In genomic region chr1:88094941-88095492, GRCm38 (mm10) we compare ENCODE assay signal across 8 mouse cellular contexts. TPM values are rescaled to one million over a fixed set of nuclear protein-coding genes. Genes with fewer than 3 reads are reported as not detected.
DNase-seq lines count a peak whose midpoint lies in the region; ATAC-seq and TF ChIP-seq lines count a peak whose summit lies in the region.

Ugt1a7c (plus strand) TSS chr1:88095062.

- no peak within 1 kb of the TSS; the same call in 1 of the 2 replicates for H3K9ac ChIP-seq in CH12.LX (ENCODE audit: insufficient read depth, low read depth)
- no peak within 1 kb of the TSS for H3K9ac ChIP-seq in heart, embryonic 13.5 days

- no peaks in the 10 kb centered on the region for H3K27me3 ChIP-seq in CH12.LX (replicated peaks)
- no peaks in the 10 kb centered on the region for H3K27me3 ChIP-seq in heart, embryonic 13.5 days (replicated peaks)

- WGBS in heart, embryonic 13.5 days = 62% methylated on average over 10 of the region's 10 CpGs

- peak within 1 kb of the TSS; percentile 5 to 58 (median 20) for H3K4me3 ChIP-seq in CH12.LX (replicated peaks in 1 of 3; ENCODE audit: low read depth in 2 of 3, low read length in 2 of 3, poor library complexity in 1 of 3)
- no peak within 1 kb of the TSS for H3K4me3 ChIP-seq in heart, embryonic 13.5 days

- peak; percentile 3 for DNase-seq in CD4-positive, CD25-positive, alpha-beta regulatory T cell, adult 2 months (ENCODE audit: low read depth, low spot score)
- peak; percentile 68 for DNase-seq in CH12.LX (ENCODE audit: extremely low read depth)
- peak; percentile 66 to 77 for DNase-seq in kidney, postnatal 4 days
- DNase-seq in mesoderm, embryonic 11.5 days (ENCODE audit: low read depth, low spot score) = peak; percentile 18
- DNase-seq in cerebellum, adult 11 months = no peak
- DNase-seq in testis, postnatal 14 days (ENCODE audit: low spot score) = no peak

- H3K4me1 ChIP-seq in CH12.LX (ENCODE audit: control insufficient read depth in 1 of 2, insufficient read depth in 2 of 2) = peaks cover 0 to 25% of the 10 kb centered on the region in 2 experiments; a peak in 2 of 4 replicates
- no peaks in the 10 kb centered on the region for H3K4me1 ChIP-seq in heart, embryonic 13.5 days

- ATAC-seq in CD4-positive, CD25-positive, alpha-beta regulatory T cell, adult 4 months = no peak
- ATAC-seq in heart, embryonic 13.5 days (ENCODE audit: extremely low read depth, insufficient number of reproducible peaks, low FRiP score, low TSS enrichment) = no peak

- TF ChIP-seq POLR2A in CH12.LX (IDR thresholded peaks at IDR 0.05; ENCODE audit: low read depth, low read length) = no peak

- TF ChIP-seq CTCF in CH12.LX (conservative IDR thresholded peaks at IDR 0.05 in 1 of 2, IDR thresholded peaks at IDR 0.05 in 1 of 2; ENCODE audit: low read depth in 2 of 2, low read length in 2 of 2) = no peak

- H3K27ac ChIP-seq in CH12.LX (ENCODE audit: insufficient read depth, low read depth) = peak within 1 kb of the TSS; percentile 55
- H3K27ac ChIP-seq in heart, embryonic 13.5 days (replicated peaks) = peak within 1 kb of the TSS; percentile 58

- no peak for TF ChIP-seq EP300 in CH12.LX (IDR thresholded peaks at IDR 0.05; ENCODE audit: low read length)

- in situ Hi-C loops in CH12.LX (cut with MboI; ENCODE audit: low pct_ligation_motif_present, low pct_unique_long_range_greater_than_20kb, low sequenced_read_pairs) = no loop called here

- peak within 1 kb of the TSS; percentile 64 for H3K4me2 ChIP-seq in CH12.LX (ENCODE audit: insufficient read depth, low read depth, poor library complexity, severe bottlenecking)
- peak within 1 kb of the TSS; percentile 32; the same call in 1 of the 2 replicates for H3K4me2 ChIP-seq in heart, embryonic 13.5 days

- H3K9me3 ChIP-seq in CH12.LX (replicated peaks; ENCODE audit: low read length) = no peaks in the 10 kb centered on the region
- H3K9me3 ChIP-seq in heart, embryonic 13.5 days = no peaks in the 10 kb centered on the region

- H3K36me3 ChIP-seq in CH12.LX (replicated peaks in 1 of 2; ENCODE audit: control insufficient read depth in 1 of 2, insufficient read depth in 1 of 2, low read length in 1 of 2) = no peaks in the 10 kb centered on the region
- H3K36me3 ChIP-seq in heart, embryonic 13.5 days = no peaks in the 10 kb centered on the region

- no peaks in the 10 kb centered on the region for H3K79me2 ChIP-seq in CH12.LX (replicated peaks; ENCODE audit: control insufficient read depth, extremely low read depth, insufficient read depth, poor library complexity, severe bottlenecking)

- TF ChIP-seq RAD21 in CH12.LX (IDR thresholded peaks at IDR 0.05; ENCODE audit: low read depth, low read length) = no peak

- dilution Hi-C loops in CH12.LX (cut with MboI; ENCODE audit: extremely low pct_ligation_motif_present, extremely low pct_unique_long_range_greater_than_20kb, low sequenced_read_pairs) = no loop called here

TF ChIP-seq in CH12.LX, 34 proteins besides CTCF, POLR2A, EP300 and RAD21:
- TF ChIP-seq SIN3A (IDR thresholded peaks at IDR 0.05; ENCODE audit: low read length) (0 out of 2 replicates have a peak, but pooled peaks have one; percentile 26), MYC (IDR thresholded peaks at IDR 0.05; ENCODE audit: low read depth, low read length) (0 out of 2 replicates have a peak, but pooled peaks have one; percentile 32), MAX (IDR thresholded peaks at IDR 0.05; ENCODE audit: low read length) (0 out of 2 replicates have a peak, but pooled peaks have one; percentile 18), ETS1 (conservative IDR thresholded peaks at IDR 0.05; ENCODE audit: low read depth, low read length) (0 out of 2 replicates have a peak, but pooled peaks have one; percentile 18), ELF1 (IDR thresholded peaks at IDR 0.05; ENCODE audit: low read depth, low read length) (0 out of 2 replicates have a peak, but pooled peaks have one; percentile 8), JUN (IDR thresholded peaks at IDR 0.05; ENCODE audit: insufficient read depth, low read depth, low read length) (no peak), JUND (conservative IDR thresholded peaks at IDR 0.05; ENCODE audit: low read depth, low read length) (no peak), USF2 (conservative IDR thresholded peaks at IDR 0.05; ENCODE audit: low read depth, low read length) (no peak), TBP (conservative IDR thresholded peaks at IDR 0.05; ENCODE audit: low read depth, low read length) (no peak)

RNA-seq across cellular contexts. Expression of gene Ugt1a7c, which starts in this region (rescaled TPM):
- polyA plus RNA-seq in CD4-positive, CD25-positive, alpha-beta regulatory T cell, adult 4 months (2017; shearing (Covaris generic)) = 1 to 10 TPM in 1 of 2 experiments, under 1 TPM in 1; 0.56 to 1.2 TPM
- 1.3 and 2.2 TPM in 2 replicates for total RNA-seq in CH12.LX (2012; rRNA removed)
- total RNA-seq in CH12.LX (2014; rRNA removed) = 11.1 and 11.4 TPM in 2 replicates
- 15.3 and 18.3 TPM in 2 replicates for polyA plus RNA-seq in CH12.LX (2012; ENCODE audit: insufficient read length, low read depth)
- polyA plus RNA-seq in heart, embryonic 13.5 days (2015; fragmentation: Nextera tagmentation; extraction: Ambion mirVana) = 1.0 and 1.7 TPM in 2 replicates

Comparison
In these comparisons a context has a peak if more than half of its experiments do, and no peak if none do; other contexts are left out.
1. DNase-seq: peak in CD4-positive, CD25-positive, alpha-beta regulatory T cell, adult 2 months (single experiment), CH12.LX (single experiment), kidney, postnatal 4 days (2 of 2) and mesoderm, embryonic 11.5 days (single experiment); none in cerebellum, adult 11 months (single experiment) and testis, postnatal 14 days (single experiment).